Mouse (Mus musculus) kidney, adult 2 months (tissue): Measurements from ENCODE around the gene Grin2b.

Experiments used
- CTCF ChIP-seq: fragments of 200-500 bp; conservative IDR thresholded peaks from 2 replicates; pipeline ENCODE4 v1.5.1; 2011; ENCODE audit warnings: low read depth, mild to moderate bottlenecking, control low read depth, low read length, moderate library complexity, mixed read lengths; ENCODE audit not compliant: insufficient read depth, insufficient read length
- POLR2A ChIP-seq: fragments of 200-500 bp; IDR thresholded peaks from one replicate; pipeline ENCODE4 v1.6.1; 2011; ENCODE audit warnings: low read depth, low read length, control low read depth

DNA sequence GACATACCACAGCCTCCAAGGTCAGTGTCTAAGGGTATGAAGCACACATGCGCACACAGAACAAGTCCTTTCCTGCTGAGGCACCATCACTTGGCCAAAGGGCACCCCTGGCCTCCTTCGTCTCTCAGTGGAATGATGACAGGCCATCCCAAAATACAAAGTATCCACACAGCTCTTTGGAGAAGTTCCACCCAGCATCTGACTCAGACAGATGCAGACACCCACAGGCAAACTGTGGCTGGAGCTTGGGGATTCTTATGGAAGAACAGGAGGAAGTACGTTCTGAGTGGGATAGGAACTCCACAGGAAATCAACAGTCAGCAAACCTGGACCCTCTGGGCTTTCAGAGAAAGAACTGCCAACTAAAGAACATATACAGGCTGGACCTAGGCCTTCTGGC, 48.6 kb upstream of the Grin2b start:
- TF ChIP-seq CTCF, result no peak
- no peak for TF ChIP-seq POLR2A
